Mouse (Mus musculus): ENCODE data around the gene Hoxa2.

Gene Hoxa2

DNA sequence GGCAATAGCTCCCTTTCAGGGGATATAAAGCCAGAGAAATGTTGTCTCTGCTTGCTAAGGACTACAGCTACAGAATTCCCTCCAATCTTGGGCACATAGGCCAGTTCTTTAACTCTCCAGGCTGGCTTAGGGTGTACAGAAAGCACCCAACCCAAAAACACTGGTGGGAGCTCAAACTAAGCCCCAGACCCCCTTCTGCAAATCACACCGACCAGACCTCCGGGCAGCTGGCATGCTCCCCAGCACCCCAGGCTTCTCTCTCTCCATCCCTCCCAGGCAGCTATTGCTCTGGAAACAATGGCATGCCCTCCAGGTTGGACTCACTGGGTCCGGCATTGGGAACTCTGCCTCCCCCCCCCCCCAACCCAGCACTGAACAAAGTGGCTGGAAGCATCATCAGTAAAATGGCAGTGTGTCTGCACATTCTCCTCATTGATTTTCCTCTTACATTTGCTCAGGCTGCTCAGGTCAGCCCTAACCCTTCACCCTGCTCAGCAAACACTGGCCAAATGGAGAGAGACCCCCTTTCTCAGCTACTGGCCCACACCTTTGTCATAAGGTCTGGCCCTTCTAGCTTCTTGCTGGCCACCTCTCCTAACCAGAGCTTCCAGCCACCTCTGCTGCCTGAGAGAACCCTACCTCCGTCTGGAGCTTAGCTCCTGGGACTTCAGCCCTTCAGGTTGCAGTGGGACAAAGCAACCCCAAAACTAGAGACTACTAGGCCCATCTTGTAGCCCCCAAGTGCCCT lies 14.5 kb upstream of the Hoxa2 start:
- peak in 1 of 2 experiments; percentile 42 for DNase-seq

DNA sequence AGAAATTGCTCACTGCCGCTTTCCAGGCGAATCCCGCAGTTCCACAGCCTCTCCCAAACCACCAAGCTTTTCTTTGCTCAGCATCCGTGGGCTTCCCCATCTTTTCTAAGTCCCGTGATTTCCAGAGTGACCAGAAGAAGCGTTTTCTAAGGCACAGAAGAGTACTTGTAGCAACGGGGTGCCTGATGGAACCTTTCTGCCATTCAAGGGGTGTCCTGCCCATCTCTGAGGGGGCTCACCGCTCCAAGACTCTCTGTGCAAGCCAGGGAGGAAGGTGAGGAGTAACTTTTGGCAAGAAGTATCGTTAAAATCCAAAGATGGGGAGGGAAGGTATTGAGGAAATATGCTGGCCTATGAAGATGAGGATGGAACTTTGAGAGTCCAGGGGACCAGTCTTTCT lies 13.2 kb upstream of the Hoxa2 start:
- no peak for DNase-seq

DNA sequence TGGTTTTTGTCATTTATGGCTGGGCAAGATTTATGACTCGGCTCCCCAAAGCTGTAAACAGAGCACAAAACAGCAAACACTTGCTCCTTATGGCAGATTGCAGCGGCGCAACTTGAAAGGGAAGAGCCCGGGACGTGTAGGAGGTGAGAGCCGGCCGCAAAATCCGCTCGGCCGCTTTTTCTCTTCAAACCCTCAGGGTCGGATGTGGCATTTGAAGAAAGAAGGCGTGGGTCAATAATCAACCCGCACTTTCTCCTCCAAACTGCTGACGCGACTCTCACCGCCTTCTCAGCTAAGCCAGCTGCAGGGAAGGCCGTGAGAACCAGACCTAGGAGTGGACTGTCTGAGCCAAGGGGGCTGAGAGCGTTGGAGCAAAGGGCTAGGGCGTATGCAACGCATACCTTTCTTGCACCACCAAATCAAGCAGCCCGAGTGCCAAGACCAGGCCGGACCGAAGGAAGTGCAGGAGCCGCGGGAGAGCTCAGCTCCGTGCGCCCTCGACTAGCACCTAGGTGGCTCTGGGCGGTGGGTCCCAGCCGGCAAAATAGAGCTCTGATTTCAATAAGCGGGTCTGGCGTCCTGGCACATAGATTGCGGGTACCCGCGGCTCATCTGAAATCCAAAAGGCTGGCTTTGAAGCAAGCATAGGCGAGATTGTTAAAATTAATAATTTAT lies 12.6 kb upstream of the Hoxa2 start, which contains the start of gene 5730596B20Rik:
Gene 5730596B20Rik, plus strand, starts transcription at position 438 of the 675 bp plus-strand sequence.
- DNase-seq = peak; percentile 84 to 92

DNA sequence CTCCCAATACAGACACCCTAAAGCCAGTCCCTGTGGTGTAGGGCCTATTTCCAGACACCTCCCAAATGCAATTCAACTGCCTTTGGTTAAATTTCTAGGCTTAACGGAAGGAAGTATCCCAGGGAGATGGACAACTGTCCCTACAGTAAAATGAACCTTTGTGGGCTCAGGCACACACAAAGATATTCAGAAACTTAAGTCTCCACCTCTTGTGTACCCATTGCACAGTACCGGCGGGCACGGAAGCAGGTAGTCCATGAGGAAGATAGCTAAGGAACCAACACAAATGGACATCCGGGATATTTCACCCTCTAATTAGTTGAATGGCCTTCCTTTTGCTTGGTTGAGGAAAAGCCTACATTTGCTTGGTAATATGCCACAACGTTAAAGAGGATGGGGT lies 11.8 kb upstream of the Hoxa2 start:
- peak in 1 of 2 experiments; percentile 36 for DNase-seq

DNA sequence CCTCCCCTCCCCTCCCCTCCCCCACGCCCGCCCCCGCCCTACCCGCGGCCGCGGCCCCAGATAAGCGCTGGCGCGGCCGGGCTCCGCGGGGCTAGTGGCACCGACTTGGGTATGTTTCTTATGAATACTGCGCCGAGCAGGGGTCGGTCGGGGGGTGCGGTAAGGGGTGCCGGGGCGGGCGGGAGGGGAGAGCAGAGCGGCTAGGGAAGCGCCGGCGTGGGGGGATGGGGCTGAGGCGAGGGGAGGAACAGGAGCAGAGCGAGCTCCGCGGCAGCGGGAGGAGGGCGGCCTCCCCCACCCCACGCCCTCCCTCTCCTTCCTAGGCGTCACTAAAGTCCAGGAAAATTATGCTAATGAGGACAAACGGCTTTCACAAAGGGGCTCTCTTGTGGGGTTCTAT lies 11.2 kb upstream of the Hoxa2 start:
- peak; percentile 67 to 85 for DNase-seq

DNA sequence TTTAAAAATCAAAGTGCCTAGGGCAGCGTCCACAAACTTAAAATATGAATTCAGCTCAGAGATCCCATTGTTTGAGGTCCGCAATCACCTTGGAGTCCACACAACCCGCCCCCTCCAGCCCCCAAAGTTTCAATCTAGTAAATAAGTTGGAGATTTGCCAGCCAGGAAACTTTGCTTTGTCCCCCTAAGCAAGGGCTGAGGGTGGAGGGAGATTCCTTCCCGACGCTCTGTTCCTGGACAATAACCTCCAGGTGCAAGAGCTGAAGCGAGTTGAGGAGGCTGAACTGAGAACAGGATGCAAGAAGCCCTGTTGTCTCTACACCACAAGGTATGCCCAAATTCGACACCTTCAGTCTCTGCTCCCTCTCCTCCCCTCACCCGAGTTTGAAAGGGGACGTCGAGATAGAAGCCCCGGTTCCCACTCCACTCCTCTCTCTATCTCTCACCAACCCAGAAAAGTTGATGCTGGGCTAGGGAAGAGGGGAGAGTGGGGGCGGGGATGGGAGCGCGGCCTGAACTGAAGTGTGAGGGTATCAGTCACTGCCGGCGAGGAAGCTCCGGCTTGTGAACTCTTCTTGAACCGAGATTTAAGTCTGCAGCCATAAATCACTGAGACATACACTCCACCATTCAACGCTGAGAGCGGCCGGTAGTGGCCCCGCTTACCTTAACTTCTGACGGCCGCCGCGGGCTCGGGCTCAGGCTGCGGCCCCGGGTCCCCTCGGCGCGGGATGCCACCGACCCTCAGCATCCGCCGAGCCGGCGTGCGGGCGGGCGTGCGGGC lies 10.5 kb upstream of the Hoxa2 start:
- DNase-seq = peak; percentile 69 to 76

DNA sequence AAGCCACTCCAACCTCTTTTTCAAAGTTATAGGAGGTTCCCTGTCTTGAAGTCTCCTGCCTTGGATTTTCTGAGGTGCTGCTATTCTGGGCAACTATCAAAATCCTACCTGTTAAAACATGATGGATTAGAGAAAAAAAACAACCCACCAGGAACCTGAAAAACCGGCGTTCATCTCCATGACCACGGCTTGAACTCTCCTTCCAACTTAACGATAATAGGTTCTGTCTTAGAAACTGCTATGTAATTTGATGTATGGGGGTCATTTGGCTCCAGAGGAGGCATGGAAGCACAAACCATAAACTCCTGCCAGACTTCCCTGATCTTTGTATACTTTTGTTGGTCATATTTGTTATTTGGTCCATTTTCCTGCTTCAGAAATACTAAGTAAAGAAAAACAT lies 9.0 kb upstream of the Hoxa2 start:
- no peak for DNase-seq

DNA sequence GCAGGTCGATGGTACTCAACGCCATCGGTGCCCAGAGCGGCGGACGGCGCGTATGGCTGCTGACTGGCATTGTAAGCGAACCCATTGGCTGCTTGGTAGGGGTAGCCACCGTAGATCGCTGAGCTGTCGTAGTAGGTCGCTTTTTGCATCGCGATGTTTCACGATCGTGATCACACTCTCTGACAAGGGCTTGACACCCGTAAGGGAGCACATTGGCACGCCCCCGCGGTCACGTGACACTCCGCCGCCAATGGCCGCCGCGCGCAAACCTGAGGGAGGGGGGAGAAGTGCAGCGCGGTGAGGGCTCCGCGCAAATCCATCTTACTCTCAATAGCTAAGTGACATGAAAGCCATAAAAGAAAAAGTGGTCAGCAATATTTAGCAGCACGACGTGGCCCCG lies 7.9 kb upstream of the Hoxa2 start:
- DNase-seq = peak; percentile 95 to 97

DNA sequence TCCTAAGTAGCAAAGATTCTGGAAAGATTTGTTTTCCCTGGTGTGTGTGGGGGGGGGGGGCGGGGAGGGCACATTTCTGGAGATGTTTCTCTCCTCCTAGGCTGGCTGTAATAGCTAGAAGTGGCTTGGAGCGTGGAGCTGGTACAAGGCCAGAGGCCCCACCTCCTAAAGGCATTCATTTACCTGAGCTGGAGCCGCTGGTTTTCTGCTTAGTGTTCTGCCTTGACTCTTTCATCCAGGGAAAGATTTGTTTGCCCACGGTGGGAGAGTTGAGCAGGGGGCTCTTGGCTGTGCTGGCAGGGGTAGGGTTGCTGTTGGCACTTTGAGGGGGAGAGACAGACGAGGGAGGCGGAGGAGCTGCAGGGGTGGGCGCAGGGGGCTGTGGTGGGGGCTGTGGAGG lies 7.3 kb upstream of the Hoxa2 start:
- DNase-seq = peak; percentile 52 to 70

DNA sequence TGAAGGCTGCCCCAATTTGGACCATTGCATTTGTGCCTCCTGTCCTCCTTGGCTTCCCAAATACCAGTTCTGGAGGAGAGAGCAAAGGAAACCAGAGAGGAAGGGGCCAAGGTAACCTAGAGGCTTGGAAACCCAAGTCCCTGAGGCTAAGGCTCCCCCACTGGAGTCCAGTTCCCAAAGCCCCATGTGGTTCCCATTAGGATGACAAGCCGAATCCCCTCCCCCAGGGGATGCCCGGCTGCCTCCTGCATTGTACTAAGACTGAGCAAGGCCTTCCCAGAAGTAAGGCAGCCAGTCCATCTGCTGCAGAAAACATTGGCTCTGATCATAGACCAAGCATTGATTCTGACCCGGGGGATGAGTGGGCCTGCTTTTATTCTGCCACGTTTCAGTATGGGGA lies 6.7 kb upstream of the Hoxa2 start:
- no peak for DNase-seq

DNA sequence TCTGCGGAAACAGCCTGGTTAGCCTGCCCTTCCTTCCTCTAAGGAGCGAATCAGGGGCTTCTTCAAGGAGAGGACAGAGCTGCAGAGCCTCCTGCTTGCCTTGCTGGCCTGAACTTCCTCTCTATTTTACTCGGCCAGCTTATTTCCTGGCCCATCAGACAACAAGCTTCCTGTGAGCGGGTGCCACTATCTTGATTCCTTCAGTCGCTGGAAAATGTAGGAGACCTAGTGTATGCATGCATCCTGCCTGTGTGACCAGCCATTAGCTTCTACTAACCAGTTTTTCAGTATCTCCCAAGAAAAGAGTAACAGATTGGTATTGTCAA lies 6.2 kb upstream of the Hoxa2 start:
- peak in 1 of 2 experiments; percentile 44 for DNase-seq

DNA sequence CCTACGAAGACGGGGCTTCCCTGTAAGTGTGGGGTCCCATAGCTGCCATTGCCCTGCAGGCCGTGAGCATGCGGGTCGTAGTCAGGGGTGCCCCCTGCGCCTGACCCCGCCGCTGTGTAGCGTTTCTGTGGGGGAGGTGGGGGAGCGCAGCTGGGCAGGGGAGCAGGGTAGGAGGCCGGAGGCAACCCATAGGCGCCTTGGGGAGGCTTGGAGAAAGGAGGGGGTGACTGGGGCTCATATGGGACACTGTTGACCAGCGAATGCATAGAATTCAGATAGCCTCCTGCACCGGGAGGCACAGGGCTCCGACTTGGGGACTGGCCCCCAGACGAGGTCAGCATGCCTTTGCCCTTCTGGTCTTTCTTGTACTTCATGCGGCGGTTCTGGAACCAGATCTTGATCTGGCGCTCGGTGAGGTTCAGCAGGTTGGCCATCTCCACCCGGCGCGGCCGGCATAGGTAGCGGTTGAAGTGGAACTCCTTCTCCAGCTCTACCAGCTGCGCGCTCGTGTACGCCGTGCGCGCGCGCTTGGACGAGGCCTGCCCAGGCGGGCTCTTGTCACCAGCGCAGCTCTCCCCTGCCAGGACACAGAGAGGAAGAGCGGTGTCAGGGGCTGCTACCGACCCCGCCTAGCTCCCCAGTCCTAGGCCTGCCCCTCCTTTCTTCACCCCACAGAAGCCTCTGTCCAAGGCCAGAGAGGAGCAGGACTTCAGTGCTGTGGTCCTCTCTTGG lies 5.7 kb upstream of the Hoxa2 start:
- DNase-seq = peak in 1 of 2 experiments; percentile 77

DNA sequence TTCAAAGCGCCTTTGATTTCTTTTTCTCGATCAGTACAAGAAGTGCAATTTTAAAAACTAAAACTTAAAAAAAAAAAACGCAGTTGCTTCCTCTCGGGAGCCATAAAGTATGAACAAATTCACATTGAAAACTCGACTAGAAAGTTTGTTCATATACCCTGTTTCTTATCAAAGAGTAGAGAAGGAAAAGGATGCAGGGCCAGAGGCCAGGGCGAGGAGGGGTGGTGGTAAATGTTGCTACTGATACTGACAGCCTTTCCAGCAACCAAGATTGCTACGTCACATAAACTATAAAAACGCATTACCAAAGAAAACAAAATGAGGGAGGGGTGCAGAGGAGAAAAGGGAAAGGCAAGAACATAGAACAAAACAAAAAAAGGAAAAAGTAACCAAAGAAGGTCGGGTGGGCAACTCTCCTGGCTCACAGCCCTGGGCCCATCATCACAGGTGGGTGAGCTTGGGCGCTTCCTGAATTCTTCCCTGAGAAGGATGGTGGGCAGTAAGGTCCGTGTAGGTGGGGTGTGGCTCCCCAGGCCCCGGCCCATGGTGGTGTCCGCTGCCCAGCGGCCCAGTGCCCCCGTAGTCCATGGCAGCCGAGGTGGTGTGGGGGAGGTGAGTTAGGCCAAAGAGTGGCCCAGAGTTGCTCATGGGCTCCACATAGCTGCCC lies 5.0 kb upstream of the Hoxa2 start:
- DNase-seq = peak in 1 of 2 experiments; percentile 2

DNA sequence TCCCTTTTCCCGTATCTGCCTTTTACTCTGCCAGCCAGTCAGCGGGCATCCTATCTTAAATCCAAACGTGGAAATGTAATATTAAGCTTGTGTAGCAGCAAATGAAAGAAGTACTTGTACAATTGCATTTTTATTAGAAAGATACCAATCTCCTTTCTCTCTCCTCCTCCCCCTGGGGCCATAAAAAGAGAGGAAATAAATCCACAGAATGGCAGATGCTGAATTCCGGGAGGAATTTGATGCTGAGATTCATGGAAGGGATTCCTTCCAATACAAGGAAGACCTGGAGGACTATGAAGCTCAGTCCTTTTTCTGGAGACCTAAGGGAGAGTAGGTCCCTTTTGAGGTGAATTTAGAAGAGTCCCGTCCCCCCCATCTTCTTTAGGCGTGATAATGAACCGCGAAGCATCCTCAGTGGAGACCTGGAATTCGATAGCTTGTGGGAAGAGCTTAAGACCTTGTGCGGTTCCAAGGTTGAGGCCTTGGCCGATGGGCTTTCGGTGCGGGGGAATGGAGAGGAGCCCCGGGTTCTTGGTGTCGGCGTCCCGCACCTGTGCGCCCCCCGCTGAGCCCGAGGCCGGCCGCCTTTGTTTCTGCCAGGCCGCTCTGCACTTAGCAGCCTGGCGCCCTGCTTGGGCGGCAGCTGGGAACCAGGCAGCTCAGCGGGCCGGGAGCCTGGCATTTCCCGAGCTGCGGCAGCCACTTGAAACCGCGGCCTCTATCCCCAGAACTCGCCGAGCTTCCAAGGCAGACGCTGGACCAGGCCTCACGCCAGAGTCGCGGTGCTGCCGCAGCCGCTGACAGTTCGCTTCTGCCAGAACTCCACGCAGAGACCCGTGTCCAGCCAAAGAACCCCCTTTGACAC lies 3.8 kb upstream of the Hoxa2 start:
- DNase-seq = peak in 1 of 2 experiments; percentile 18

DNA sequence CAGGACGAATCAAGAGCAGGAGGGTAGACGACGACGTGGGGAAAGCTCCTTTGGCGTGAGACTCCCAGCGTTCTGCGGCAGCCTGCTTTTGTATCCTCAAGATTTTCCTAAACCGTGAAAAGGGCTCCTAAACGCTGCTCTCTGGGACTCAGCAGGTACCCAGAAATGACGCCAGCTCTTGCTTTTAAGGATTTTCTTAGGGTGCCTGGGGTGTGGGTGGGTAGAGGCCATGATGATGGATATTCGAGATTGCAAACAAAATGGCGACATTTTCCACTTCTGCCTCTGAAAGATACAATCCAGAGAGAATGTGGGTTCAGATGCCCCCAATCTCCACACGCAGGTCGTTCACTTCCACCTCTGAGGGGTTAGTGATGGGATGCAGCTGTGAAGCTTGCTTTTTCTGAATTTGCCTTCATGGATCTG lies 3.1 kb upstream of the Hoxa2 start:
- no peak for DNase-seq

DNA sequence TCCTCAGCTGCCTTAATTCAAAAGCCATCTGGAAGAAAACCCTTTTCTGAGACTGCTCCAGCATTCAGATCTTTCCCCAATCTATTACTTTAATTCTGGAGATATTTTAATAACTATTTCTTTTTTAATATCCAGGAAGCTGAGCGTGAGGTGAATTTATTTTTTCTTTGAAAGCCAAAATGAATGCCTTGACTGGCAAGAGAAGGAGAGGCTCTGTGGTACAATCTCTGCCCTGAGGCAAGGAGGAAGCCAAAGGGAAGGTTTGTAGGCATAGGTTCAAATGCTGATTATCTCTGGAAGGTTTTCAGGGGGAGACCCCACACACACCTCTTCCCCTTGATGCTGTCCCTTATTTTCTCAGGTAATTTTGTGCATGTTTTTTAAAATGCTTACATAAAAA lies 2.5 kb upstream of the Hoxa2 start:
- no peak for DNase-seq

DNA sequence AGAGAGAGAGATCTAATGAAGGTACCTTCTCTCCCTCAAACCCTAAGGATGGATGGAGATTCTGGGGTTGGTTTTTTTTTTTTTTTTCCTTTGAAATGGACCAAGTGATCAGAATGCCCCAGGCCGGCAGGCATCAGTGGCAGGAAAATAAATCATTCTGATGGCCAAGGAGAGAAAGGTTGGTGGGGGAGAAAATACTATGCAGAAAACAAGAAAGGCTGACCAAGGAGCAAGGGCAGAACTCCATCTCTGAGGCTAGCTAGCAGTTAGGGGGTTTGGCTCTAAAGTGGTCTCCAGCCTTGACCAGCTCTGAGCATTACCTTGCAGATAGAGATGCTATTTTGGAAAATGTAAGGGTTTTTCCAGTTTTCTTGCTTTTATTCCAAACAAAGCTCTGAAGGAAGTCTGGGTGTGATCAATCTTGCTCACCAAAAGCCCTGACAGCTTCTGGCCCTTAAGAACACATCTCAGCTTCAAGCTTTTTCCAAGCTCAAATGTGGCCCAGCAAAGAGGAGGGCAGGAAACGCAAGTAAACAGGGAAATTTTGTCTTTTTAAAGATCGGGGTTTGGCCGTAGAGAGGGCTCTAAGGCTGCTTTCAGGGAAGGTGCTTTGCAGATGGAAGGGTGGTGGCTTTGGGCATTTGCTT lies 1.9 kb upstream of the Hoxa2 start:
- DNase-seq = no peak

DNA sequence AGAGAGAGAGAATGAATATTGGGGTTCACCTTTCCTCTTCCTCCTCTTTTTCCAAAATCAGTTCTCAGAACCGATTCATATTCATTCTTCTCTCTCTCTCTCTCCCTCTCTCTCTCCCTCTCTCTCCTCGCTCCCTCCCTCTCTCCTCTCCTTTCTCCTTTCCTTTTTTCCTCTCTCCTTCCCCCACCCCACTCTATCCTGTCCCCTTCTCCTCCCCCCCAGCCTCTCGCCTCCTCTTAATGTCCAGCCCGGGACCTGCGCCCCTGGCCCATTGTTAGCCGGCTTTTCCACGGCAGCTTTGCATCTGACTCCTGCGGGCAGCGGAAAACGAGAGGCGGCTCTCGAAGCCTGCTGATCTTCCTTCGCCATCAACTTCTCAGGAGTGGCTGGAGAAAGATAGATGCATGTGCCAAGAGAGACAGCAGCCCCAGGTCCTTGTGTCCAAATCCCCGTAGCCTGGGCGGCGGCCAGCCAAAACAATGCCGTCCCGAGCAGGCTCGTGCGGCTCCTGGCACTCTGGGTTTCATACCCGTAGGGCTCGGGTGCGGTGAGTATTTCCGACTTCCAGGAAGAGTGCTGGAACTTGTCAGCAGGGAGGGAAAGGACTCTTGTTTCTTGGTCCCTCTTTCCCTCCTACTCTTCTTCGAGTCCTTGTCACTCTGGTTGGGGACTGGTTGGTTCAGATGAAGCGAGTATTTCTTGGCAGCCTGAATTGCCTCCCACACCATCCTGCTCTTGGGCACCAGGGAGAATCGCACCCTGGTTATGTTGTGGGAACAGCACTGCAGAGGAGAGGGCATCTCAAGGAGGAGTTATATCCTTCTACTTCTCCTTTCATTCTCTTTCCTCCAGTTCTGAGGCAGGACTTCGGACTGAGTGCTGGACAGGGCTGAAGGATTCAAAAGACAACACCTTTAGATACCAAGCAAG lies 1.1 kb upstream of the Hoxa2 start:
- DNase-seq = peak; percentile 44 to 66

DNA sequence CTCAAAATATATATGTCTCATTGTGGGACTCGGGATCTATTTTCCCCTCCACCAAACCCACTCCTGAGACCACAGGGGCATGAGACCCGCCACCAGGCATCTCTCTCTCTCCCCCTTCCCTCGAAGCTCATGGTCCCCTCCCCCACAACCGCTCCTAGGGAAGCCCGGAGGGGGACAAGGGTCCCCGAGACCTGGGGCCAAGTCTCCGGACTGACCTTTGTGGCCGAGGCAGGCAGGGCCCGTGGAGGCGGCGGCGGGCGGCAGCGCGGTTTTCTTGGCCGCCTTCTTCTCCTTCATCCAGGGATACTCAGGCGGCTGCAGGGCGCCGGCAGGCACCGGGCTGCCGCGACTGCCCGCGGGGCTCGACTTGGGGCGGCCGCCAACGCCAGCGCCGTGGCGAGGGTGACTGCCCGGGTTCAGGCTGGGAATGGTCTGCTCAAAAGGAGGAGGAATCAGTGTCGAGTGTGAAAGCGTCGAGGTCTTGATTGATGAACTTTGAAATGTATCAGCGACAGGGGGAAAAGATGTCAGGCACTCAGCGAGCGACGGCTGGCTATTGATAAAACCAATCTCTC lies 493 bp downstream of the Hoxa2 start:
- peak; percentile 29 to 59 for DNase-seq
